Mouse (Mus musculus) spleen, postnatal 4 days (tissue): ENCODE measurements around the gene Odaph.

Source experiments
- DNase-seq, 2 experiments: peaks; one replicate each; pipeline ENCODE4 v3.0.0; 2022; ENCODE audit warnings: low spot score in 2 of 2

The Odaph gene

DNA sequence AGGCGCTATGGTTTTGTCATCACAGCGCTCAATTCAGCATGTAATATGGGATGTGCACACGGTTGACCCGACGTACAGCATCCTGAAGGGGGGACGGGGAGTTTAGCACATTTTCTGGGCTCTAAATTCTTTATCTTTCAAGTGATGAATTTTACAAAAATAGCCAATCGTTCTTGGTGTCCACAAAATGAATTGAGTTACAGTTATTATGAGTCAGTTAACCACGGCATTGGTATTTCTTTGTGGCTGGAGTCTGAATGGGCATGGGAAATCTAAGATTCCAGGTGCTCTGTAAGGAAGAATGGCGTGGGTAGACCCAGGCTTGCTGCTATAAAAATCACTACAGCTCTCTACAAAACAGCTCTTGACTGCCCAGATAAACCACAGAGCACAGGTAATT is 2.0 kb downstream of the Odaph start:
- no peak for DNase-seq

DNA sequence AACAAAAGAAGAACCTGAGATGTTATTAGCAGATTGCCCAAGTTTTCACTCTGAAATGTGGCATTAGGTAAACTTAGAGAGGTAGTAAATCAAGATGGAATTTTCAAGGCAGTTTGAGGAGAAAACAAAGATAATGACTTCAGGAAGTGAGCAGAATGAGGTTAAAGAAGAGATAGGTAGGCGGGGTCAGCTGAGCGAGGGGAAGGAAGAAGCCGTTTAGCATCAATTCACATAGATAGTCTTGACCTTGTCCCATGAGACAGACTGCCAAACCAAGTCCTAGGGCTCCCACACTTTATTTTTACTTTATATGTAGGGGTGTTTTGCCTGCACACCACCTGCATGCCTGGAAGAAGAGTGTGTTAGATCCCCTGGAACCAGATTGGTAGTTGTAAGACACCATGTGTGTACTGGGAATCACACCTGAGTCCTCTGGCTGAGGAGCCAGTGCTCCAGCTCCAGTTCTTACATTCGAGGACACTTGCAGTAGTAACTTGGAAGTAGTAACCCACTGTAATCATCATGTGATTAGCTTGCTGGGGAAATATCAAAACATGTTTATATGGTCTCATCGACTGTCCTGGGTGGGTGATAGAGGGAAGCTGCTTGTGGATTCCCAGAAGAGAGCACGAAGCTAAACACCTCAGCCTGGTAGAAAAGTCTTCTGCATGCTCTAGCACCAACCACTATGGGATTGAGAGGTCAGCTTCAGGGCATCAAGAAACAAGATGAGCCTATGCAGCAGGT is 4.1 kb downstream of the Odaph start:
- DNase-seq = no peak

DNA sequence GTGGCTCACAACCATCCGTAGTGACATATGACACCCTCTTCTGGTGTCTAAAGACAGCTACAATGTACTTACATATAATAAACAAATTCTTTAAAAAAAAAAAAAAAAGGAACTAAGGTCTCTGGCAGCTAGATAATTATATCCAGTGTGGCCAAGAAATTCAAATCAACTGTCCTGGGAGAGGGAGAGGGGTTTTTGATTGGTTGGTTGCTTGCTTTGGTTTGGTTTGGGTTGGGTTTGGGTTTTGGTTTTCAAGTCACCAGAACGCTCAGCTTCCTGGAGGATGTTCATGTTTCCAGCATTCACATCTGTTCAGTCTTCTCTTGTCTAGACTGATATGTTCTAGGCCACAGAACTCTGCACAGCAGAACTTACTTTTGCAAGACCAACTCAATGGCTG is 5.8 kb downstream of the Odaph start:
- no peak for DNase-seq

DNA sequence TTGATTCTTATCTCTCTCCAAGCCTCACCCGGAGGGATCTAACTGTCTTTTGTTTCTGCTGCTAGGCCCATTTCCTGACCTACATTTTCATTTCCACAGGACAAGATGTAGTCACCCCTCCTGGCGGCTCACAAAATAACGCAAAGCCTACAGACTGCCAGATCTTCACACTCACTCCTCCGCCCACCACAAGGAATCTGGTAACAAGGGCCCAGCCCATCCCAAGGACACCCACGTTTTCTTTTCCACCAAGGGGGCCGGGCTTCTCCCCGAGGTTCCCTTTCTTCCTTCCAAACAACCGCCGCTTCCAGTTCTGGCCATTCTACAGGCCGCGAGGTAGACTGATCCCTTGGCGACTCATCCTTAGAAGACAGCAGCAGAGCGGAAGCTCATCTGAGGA is 7.3 kb downstream of the Odaph start:
- DNase-seq = no peak

DNA sequence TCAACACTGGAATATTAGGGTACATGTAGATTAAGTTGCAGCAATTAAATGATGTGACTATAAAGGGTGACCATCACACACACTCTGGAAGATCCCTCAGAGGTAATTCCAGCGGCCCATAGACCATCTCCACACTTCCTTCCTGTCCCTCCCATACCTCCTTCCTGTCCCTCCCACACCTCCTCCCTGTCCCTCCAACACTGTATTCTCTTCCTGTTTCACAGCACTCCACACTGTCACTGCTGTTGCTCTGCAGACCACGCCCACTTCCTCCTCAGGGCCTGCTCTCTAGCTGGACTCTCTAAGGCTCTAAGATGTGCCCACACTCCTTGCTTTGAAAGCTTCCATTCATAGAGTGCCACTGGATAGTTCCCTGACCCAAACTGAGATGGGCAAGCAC is 13.5 kb downstream of the Odaph start:
- DNase-seq = peak; percentile 43 to 69

DNA sequence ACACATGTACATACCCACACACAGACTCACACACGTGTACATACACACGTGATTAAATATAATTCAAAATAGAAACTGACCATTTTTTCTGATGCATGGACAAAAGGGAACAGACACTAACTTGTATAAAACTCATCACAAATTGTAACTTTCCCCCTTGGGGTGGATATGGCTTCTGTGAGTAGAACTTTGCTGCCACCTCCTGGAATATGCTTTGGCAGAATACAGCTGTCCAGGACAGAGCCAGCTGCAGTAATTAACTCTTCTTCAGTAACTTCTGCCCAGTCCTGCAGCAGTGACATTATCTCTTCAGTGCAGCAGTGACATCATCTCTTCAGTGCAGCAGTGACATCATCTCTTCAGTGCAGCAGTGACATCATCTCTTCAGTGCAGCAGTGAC is 15.7 kb downstream of the Odaph start:
- DNase-seq = peak in 1 of 2 experiments; percentile 20

DNA sequence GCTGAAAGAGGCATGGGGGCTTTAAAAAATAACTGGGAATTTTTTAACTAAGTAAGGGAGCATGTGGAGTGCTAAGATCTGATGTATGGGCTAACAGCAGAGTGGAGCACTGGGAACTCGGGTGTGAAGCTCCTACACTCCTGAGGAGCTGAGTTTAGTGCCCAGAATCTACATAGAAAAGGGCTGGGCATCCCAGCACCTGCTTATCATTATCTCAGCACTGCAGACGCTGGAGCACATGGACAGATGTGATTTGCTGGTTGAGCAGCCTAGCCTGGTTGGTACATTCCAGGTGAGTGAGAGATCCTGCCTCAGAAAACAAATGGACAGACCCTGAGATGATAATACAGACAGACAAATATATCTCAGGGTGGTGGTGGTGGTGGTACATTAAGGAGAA is 22.6 kb downstream of the Odaph start:
- no peak for DNase-seq

DNA sequence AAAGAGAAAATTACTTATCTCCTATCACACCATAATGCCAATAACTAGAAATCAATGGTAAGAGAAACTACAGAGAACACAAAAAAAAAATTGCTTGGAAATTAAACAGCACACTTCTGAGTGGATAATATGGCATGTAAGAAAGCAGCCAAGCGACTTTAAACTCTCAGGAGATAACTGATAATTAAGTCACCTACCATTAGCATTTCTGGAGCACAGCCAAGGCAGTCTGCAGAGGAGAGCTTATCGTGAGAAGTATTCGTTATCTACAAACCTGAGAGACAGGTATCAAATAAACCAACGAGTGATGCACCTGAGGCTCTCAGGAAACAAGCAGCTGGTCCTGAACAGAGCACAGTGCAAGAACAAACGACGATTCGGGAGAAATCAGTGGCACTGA is 24.5 kb downstream of the Odaph start:
- DNase-seq = no peak

DNA sequence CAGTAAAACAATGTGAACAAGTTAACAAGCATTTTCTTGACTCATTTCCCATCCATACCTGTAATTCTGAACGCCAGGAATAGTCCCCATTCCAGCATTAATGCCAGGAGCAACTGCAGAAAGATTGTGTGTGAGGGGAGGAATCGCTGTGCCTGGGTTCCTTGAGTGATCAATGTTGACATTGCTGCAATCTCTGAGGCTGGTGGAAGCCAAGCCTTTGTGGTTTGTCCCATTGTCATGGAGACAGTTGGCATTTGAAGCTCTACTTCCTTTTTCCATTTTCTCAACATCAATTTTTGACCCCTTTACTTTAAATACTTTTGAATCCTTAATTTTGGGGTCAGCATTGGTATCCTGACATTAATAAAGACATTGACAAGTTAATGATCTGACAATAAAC is 32.7 kb downstream of the Odaph start:
- DNase-seq = no peak

DNA sequence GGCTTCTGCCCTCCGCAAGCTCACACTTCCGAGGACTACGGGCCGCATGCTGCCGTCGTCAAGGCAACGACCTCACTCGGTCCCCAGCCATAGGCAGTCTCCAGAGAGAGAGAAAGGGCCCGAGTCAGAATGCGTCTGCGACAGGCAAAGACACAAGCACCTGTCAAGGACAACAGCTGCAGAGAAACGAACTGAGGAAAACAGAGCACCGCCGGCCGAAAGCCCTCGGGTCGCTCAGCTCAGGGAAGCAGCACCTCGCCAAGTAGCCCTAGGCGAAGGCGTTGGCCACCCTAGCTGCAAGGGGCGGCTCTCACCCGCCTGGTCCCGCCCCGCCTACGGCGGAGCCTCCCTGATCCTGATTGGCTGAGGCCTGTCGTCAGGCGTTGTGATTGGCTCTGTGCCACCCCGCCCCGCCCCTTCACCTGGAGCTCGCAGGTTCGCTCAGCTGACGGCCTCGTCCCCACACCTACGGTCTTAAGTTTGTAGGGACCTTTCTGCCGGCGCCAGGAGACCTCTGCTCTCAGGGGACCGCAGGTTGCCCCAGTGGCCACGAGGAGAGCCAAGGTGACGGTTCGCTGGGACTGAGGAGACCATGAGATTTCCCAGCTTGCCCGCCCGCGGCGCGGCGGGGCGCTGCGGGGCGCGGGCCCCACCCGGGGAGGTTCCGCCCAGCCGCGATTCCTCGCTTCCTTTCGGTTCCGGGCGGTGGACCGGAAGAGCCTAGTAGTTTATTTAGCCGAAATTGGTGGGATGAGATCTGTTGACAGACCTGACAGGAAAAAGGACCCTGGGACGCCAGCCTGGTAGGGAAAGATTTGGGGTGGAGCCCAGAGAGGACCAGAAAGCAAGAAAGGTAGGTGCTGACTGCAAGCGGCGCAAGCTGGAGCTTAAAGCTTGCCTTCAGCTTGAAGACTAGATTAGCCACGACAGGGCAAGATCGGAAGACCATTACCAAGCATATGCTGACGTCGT is 55.4 kb downstream of the Odaph start:
- DNase-seq = peak; percentile 94 to 98

DNA sequence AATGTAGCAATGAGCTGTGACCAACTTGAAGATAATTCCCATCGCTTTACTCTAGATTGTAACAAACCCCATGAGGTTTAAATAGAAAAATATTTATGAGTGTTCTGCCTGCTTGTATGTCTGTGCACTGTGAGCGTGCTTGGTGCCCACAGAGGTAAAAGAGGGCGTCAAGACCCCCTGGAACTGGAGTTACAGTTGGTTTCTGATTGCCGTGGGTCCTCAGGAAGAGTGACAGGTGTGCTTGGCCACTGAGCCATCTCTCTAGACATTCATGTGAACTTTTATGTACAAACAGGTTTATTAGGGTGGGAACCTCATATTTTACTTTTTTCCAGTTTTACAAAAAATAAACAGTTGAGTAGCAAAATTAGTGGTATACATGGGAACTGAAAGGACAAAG is 56.5 kb downstream of the Odaph start, which contains the start of gene Cdkl2:
Cdkl2 (minus strand) TSS at position 101 of the 400 bp plus-strand sequence.
- DNase-seq = peak in 1 of 2 experiments; percentile 50
